Mouse (Mus musculus) gastrocnemius, postnatal 14 days (tissue): Measurements from ENCODE around the gene Mtf1. TPM values are rescaled to one million over a fixed set of nuclear protein-coding genes. Genes with fewer than 3 reads are reported as not detected.

Experiments used
- DNase-seq: peaks from one replicate; pipeline ENCODE4 v3.0.0; 2021; ENCODE audit warnings: mixed read lengths
- intact Hi-C: fragments of 180-260 bp; cut with DNase I; formaldehyde crosslinking; loops from one replicate; pipeline ENCODE4 v1.15.1; 2025; ENCODE audit warnings: low total_unique reads
- total RNA-seq, 2 experiments: library from RNA; stranded (reverse); gene quantifications; 2 replicates each; pipeline ENCODE4 v1.2.3; 2021

The Mtf1 gene
- total RNA-seq, 2 experiments from 2014 or later: 8.0 to 10.7 TPM

DNA sequence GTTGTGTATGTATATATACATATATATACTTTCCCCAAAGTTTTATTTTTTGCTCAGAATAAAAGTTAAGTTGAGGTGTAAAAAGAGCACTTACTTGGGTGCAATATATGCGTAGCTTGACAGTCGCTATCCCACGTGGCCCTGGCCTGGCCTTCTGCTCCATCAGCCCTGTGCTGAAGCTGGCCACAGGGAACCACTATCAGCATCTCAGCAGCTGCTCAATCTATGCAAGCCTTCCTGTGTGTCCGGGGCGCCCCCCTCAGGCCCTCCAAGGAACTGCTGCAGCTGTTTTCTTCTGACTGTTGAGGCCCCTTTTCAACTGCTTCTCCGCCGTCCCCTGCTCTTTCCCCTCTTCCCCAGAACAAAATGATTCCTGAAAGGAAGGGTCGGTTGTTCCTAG is 45.7 kb downstream of the Mtf1 start:
- peak; percentile 82 for DNase-seq
- intact Hi-C loops: loop anchor here (5.0 to 10.0 kb wide), 2 partner anchors 45 to 133 kb away; partner anchors contain the start of genes Mtf1 and Sf3a3

DNA sequence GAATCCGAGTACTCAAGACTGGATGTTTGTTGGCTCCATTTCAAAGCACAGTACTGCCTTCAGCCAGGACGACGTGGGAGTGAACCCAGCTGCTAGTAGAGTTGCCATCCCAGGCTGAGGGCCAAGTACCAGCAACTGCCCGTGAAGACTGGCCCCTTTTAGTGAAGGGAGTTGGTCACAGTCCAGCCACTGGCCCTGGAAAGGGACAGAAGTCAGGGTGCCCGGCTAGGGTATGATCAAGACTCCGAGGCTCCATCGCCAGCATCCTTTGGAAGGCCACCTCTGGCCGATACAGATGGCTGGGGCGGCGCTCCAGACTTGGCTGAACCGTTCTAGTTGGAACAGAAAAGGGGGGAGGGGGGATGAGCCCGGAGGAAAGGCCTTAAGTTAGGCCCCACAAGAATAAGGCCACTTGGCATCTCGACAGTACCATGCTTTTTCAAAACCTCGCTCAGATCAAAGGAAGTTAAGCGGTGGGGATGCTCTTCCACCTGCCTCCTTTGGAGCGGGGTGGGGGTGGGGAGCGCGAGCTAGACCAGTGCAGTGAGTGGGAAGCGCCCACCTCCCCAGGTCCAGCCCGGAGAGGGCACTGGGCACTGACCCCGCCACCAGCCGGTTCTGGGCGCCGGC is 47.8 kb downstream of the Mtf1 start:
- DNase-seq: peak; percentile 74
- intact Hi-C loops: loop anchor here (5.0 to 10.0 kb wide), 3 partner anchors 47 to 215 kb away; partner anchors contain the start of genes Dnali1, Mtf1, Sf3a3 and Snip1

DNA sequence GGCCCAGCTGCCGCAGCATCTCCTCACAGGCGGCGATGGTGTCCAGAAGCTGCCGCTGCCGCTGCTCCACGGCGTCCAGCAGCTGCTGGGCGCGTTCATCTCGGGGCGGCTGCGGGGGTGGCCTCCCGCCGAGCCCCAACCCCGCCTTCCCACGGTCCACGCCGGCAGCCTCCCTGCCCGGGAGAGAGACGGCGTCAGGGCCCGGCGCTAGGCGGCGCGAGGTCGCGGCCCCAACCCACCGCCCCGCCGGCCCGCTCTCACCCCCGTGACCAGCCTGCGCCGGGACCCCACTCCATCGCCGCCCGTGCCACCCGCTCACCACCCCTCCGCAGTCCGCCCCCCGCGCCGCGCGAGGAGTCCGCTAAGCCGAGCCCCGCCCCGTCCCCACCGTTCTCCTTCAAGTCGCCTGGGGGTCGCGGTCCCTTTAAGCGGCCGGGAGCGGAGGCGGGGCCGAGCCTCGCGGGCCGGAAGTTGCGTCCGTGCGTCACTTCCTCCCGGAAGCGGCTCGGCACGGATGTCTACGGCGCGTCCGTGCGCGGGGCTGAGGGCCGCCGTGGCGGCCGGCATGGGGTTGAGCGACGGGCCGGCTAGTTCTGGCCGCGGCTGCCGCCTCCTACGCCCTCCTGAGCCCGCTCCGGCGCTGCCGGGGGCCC is 48.5 kb downstream of the Mtf1 start, which contains the start of gene Yrdc:
TSS of gene Yrdc (plus strand) at position 419 of the 653 bp plus-strand sequence.
- intact Hi-C loops: loop anchor here (10.0 kb wide), 1 partner anchor 214 kb away; the partner anchor contains the start of genes Dnali1 and Snip1
- DNase-seq: peak; percentile 95

DNA sequence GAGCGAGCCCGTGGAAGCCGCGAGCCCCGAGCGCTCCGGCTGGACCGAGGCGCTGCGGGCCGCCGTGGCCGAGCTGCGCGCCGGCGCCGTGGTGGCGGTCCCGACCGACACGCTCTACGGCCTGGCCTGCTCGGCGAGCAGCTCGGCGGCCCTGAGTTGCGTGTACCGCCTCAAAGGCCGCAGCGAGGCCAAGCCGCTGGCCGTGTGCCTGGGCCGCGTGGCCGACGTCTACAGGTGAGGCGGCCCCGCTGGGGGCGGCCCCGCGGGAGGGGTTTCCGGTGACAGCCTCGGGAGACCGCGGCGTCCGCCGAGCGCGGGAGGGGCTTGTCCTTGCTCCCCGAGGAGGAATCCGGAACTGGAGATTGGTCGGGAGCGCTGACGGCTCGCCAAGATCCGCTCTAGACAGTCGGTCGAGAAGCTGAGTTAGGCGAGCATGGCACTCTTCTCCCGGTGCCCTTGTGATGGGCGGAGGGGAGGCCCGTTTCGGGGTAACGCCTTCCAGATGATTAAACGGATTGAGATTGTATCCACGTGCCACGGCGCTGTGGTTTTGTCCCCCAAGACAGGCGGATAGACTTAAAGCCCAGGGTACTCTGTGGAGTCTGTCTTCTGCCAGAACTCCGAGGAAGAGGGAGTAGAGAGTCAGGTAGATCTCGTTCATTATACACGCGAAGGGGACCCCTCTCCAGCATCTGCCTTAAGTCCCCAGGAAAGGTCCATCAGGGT is 49.2 kb downstream of the Mtf1 start, which contains the start of gene 1110065P20Rik:
TSS of gene 1110065P20Rik (minus strand) at position 264 of the 726 bp plus-strand sequence.
- intact Hi-C loops: loop anchor here (10.0 kb wide), 1 partner anchor 214 kb away; the partner anchor contains the start of genes Dnali1 and Snip1
- peak; percentile 77 for DNase-seq

DNA sequence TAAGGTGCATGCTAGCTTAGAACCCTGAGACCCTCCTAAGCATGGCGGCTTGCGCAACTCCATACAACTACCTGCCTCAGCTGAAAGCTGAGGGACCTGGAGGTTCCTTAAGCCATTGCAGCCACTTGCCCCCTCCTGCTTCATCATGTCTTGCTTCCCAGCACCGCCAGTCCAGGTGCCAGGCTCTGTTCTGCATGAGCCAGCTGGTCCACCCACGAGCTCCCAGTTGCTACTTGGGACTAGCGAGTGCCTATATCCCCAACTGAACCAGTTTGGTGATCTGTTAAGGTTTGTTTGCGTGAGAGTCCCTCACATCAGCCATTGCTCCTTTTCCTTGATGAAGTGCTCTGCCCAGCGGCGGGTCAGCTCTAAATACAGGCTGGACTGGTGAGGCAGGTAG is 54.4 kb downstream of the Mtf1 start:
- DNase-seq: no peak
- intact Hi-C loops: loop anchor here (10.0 kb wide), 1 partner anchor 209 kb away; the partner anchor contains the start of genes Dnali1 and Snip1

DNA sequence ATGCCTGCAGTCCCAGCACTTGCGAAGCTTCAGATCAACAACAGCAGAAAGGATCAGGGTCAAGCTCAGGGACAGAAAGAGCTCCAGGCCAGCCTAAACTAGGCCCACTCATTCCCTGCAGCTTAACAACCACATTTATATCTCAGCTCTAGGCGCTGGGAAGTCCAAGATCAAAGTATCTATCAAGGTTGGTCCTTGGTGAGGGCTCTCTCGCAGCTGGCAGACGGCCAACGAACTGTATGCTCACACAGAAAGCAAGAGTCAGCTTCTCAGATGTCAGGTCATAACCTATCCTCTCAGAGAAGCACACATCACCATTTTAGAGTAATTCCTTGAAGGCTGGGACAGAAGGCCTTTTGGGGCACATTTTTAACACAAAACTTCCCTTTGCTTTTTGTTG is 56.5 kb downstream of the Mtf1 start:
- intact Hi-C loops: loop anchor here (10.0 kb wide), 1 partner anchor 206 kb away; the partner anchor contains the start of genes Dnali1 and Snip1
- no peak for DNase-seq

DNA sequence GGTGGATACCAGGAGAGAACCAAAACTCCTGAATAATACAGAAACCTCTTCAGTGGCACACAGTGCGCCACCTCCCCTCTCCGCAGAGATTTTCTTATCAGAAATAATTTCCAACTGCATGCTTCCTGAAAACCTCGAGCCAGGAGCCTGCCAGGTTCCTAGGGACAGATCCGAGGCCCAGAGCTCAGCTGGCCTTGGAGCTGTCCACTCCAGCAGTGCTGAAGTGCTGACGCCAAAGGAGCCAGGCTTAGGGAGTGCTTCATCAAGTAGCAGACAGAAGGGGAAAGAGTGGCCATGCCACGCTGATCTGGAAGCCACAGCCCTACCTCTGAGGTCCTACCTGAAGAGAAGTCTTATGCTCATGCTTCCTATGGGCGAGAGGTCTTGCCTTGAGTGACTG is 58.5 kb downstream of the Mtf1 start:
- peak; percentile 71 for DNase-seq
- intact Hi-C loops: no loop called here

DNA sequence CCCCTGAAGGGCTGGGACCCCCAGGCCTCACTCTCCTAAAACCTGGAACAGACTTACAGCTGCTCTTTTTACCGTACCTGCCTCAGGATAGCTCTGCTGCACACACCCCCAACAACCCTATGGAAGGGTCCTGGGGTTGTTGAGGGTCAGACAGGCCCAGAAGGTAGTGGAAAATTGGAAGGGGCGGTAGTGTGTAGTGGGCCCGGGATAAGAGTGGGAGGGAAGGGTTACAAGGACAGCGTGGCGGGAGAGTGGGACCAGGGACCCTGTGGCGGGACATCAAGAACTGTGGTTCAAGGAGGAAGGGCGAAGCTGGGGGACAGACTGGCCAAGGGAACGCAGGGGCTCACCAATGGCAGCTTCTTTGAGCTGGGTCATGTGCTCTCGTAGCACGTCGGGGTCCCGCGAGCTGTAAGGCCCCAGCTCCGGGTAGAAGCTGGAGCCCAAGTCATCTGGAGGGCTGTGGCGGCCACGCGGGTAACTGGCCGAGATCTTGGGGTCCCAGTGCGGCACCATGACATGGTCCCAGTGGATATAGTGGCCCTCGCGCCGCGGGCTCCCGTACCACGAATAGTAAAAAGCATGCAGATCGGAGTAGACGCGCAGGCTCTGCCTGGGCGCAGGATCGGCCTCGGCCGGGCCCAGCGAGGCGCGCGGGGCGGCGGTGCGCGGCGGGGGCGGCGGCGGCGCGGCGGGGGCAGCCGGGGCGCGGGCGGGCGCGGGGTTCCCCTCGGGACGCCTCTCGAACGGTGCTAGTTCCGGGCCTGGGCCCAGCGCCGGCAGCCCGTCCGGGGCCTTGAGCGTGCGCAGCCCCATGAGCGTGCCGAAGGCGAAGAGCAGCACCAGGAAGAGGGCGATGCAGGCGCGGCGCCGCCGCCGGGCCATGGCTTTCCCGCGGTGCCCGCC is 59.6 kb downstream of the Mtf1 start, which contains the start of gene Maneal:
TSS of gene Maneal (minus strand) at position 889 of the 906 bp plus-strand sequence.
- no peak for DNase-seq
- intact Hi-C loops: no loop called here

DNA sequence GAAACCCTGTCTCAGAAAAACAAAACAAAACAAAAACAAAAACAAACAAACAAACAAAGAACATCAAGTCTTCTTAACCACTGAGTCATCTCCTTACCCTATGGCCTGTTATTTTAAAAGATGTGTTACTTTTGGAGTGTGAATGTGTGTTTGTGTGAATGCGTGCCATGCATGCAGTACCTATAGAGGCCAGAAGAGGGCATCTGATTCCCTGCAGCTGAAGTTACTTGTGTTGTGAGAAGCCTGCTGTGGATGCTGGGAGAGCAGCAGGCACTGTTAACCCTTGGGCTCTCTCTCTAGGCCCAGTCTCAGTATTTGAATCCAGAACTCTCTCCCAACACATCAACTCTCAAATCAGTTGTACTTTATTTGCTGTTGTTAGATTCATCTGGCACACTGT is 70.8 kb downstream of the Mtf1 start:
- DNase-seq: no peak
- intact Hi-C loops: no loop called here

DNA sequence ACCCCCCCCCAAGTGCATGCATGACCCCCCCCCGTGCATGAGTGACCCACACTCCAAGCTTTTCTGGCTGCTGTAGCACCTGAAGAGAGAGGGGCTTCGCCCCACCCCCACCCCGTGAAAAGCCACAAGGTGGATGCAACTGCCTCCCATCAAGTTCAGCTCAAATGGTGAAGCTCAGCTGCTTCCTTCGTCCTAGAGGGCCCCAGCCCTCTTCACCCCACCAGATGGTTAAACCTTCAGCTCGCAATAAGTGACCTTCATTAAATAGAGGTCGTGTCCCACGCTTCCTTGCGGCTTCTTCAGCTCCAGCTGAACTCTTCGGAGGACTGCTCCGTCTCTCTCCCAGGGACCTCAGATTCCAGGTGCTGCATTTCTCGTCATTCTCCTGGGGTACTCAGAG is 78.7 kb downstream of the Mtf1 start, which contains the start of gene Epha10:
TSS of gene Epha10 (plus strand) at position 301 of the 400 bp plus-strand sequence.
- DNase-seq: no peak
- intact Hi-C loops: no loop called here

DNA sequence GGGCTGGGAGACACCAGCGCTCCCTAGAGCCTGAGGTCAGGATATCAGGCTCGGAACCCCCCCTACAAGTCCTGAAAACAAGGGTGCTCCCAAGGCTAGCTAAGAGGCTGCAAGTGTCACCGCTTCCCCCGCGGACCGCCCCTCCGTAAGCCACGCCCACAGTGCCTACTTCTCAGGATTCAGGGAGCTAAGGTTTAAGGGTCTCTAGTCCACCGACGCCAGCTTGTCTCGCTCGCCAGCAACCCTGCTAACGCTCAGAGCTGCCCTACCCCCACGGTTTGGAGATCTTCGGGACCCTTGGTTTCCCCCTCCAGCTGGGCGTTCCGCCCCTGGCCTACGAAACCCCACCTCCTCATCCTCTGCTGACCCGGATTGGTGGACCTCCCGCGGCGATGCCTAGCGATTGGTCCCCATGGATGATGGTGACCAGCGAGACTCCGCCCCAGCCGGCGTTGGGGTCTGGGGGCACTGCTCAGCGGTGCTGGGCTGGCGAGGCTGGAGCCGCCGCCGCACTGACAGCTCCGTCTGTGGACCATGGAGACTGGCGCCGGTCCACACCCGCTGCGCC is 79.5 kb downstream of the Mtf1 start:
- intact Hi-C loops: no loop called here
- DNase-seq: no peak

DNA sequence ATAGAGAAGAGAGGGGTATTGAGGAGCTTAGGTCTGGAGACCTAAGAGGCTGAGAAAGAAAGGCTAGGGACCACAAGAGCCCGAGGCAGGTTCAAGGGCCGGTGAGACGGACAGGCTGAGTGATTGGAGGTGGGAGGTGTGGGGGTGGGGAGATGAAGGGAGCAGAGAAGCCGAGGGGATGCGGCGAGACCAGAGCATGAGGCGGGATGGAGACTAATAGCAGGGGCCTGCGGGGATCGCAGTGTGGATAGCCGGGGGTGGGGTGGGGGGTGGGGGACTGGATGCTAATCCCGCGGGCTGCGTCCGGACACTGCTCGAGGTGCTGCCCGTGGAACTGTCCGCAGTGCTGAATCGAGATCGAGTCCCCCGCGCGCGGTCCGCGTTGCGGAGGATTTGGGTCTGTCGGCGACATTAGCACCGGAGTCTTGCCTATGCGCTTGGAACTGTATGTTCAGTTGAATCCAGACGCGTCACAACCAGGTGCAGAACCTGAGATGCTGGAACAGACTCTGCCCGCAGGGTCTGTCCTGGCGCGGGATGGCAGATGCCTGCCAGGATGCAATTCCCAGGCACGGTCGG is 80.3 kb downstream of the Mtf1 start:
- intact Hi-C loops: no loop called here
- peak; percentile 34 for DNase-seq

DNA sequence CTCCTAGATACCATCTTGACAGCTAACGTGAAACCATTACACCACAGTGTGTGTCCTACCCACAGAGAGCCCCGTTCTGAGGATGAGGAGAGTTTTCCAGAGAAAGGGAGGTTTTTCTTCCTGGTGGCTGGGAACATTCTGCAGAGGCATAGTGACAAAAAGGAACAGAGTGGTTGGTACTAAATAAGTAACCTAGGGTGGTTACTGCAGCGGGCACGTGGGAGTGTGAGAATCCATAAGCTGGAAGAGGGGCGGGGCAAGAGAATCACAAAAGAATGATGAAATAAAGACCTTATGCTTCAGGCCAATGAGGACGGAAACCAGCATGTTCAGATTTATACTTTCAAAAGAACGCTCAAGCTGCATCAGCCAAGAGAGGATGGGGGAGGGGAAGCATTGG is 86.8 kb downstream of the Mtf1 start:
- DNase-seq: no peak
- intact Hi-C loops: no loop called here

DNA sequence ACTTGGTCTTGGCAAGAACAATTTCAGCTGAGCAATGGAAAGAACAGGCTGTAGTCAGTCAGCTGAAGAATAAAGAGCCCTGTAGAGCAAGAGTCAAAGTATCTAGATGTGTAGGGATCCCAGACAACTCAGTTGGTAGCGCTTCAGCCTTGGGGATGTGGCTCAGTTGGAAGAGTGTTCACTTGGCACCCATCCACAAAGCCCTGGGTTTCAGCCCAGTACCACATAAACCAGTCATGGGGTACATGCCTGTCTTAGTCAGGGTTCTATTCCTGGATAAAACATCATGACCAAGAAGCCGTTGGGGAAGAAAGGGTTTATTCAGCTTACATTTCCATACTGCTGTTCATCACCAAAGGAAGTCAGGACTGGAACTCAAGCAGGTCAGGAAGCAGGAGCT is 88.0 kb downstream of the Mtf1 start:
- intact Hi-C loops: no loop called here
- DNase-seq: no peak

DNA sequence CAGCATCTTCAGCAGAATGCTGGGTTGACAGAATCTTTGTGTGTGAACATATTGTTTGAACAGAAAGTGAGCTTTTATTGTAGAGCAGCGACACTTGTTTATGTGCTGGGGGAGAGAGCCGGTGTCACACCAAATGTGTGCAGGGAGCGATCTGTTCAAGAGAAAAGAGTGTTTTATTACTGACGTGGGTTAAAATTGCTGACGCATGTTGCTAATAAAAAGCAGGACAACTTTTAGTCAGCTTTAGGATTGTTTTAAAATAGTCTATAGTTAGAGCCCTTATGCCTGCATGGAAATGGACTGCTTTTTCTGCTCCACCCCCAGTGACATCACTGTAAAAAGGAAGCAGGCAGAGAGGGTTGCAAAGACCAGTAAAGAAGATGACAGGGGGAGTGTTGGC is 88.9 kb downstream of the Mtf1 start:
- DNase-seq: no peak

DNA sequence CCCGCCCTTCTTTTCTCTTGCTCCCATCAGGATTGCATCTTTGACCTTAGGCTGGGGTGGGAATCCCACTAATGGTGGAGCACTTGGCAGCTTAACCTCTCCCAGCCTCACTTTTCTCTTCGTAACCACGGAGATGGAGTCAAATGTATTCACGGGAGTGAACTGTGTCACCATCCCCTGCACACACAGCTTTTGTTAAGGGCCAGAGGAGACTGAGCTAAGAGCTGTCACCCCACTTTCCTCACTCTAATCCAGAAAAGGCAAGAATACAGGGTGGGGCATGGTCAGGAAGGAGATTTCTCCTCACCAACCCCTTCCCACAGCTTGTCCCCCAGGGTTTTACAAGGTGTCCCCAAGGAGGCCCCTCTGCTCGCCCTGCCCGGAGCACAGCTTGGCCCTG is 91.9 kb downstream of the Mtf1 start:
- no peak for DNase-seq
- intact Hi-C loops: no loop called here

More for the DNA sequence above, 88.9 kb downstream of the Mtf1 start:
- intact Hi-C loops: no loop called here

DNA sequence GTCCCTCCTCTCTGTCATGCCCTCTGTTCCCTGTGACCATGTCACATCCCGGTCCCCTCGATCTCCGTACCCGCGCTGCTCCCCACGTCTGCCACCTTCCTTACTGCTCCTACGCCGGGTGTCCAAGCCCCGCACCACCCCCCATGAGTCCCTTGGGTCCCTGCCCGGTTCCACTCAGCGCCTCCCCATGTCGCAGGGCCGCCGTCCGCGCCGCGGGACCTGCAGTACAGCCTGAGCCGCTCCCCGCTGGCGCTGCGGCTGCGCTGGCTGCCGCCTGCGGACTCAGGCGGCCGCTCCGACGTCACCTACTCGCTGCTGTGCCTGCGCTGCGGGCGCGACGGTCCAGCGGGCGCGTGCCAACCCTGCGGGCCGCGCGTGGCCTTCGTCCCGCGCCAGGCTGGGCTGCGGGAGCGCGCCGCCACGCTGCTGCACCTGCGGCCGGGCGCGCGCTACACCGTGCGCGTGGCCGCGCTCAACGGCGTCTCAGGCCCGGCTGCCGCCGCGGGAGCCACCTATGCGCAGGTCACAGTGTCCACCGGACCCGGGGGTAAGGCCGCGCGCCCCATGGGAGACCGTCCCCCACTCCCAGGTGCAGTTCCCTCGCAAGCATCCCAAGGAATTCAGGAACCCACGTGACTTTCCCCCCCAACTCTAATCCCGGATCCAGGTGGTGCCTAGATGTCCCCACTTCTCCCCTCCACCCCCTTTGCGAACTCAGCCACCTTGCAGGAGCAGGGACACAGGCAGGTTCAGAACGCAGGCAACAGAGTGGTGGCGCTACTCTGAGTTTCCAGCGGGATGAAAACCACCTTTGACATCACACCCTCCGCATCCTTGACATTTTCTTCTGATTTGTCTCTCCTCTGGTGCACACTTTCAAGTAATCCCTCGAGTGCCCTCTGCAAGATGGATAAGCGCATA is 92.9 kb downstream of the Mtf1 start:
- DNase-seq: no peak
- intact Hi-C loops: no loop called here
